Mouse (Mus musculus): ENCODE measurements around the gene Wbp11.

The Wbp11 gene

DNA sequence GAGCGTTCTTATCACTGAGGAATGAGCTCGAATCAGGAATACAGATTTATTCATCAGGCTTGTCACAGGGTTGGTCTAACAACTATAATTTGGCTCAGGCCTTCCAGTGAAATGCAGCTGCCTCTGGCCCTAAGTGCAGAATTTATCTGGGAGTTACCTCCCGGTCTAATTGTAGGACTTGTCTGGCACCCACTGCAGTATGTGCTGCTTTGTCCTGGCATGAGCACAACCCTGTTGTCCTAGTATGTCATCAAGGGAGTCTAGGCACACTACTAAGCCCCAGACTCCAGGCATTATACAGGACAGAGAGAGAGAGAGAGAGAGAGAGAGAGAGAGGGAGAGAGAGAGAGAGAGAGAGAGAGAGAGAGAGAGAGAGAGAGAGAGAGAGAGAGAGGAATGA is 9.3 kb upstream of the Wbp11 start:
- DNase-seq (ENCODE audit: low read depth, low spot score), result no peak

- no peak for DNase-seq (ENCODE audit: low read depth, low spot score)
These were observed 7.3 kb upstream of the Wbp11 start, which contains the start of gene Smco3 for GRCm38 (mm10) chr6:136835352-136835751. TSS of gene Smco3 (minus strand) at chr6:136835452.

DNA sequence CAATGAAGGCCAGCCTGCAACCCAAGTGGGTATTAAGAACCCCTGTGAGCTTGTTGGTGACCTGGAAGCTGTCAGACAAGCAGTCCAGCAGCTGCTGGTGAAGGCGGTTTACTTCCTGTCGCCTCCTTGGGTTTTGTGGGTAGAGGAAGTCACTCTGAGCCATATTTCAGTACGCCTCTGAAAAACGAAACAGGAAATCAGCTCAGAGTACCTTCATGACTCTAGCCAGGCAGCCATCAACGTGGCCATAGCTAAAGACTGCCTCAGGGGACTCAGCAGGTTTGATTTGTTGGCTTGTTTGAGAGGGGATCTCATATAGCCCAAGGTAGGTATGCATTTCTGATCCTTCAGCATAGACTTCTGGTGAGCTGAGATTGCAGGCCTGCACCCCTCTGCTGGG is 3.7 kb upstream of the Wbp11 start:
- DNase-seq (ENCODE audit: low read depth, low spot score), result no peak

- no peak for DNase-seq (ENCODE audit: low read depth, low spot score)
These were observed 648 bp upstream of the Wbp11 start for GRCm38 (mm10) chr6:136828681-136829080.

DNA sequence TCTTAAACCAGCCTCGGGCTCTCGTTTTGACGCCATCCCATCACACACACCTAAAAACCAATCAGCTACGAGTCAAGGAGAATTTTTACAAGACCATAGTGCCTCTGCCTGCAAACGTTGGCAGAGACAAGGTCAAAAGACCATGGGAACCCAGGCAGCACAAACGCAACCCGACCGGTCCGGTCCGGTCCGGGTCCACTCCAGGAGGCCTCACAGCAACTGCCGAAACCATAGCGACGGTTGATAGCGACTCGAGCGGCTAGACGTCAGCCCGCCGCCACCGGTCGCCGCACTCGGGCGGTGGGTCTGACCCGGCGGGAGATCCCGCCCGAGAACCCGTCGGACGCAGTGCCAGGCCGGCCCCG is 535 bp downstream of the Wbp11 start, which contains the start of gene BC049715:
Gene BC049715, plus strand, starts transcription at position 111 of the 365 bp plus-strand sequence.
- no peak for DNase-seq (ENCODE audit: low read depth, low spot score)

GRCm38 (mm10) chr6:136827116-136827515 is 917 bp downstream of the Wbp11 start:
- no peak for DNase-seq (ENCODE audit: low read depth, low spot score)

DNA sequence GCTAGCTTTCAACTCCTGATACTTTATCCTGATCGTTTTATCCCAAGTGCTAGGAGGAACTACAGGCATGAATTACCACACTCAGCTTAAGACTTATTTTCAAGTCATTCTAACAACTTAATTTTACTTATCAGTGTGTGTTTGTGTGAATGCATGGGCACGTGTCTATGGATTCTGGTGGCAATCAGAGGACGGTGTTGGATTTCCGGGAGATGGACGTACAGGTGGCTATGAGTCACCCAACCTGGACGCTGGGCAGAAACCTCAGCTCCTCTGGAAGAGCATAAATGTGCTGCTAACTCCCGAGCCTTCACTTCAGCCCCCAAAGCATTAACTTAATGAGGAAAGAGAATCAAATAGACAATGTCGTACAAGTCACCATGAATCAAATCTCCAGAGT is 3.0 kb downstream of the Wbp11 start:
- no peak for DNase-seq (ENCODE audit: low read depth, low spot score)

GRCm38 (mm10) chr6:136821086-136821485 is 6.9 kb downstream of the Wbp11 start:
- DNase-seq (ENCODE audit: low read depth, low spot score), result no peak

- no peak for DNase-seq (ENCODE audit: low read depth, low spot score)
These were observed 7.7 kb downstream of the Wbp11 start for GRCm38 (mm10) chr6:136820381-136820780.

- no peak for DNase-seq (ENCODE audit: low read depth, low spot score)
These were observed 10.5 kb downstream of the Wbp11 start for GRCm38 (mm10) chr6:136817549-136817948.

DNA sequence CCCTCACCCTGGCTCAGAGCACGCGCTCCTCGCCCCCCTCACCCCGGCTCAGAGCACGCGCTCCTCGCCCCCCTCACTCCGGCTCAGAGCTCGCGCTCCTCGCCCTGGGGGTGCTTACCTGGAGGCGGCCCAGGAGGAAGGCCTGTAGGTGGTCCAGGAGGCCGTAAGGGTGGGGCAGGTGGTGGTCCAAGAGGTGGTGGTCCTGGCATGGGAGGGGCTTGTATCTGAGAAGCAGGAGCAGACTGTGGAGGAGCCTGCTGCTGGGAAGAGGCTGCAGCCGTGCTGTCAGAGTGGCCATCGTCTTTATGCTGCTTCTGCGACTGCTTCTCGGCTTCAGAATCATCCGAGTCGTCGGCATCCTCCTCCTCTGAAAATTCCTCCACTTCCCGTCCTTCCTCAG is 11.2 kb downstream of the Wbp11 start:
- no peak for DNase-seq (ENCODE audit: low read depth, low spot score)

DNA sequence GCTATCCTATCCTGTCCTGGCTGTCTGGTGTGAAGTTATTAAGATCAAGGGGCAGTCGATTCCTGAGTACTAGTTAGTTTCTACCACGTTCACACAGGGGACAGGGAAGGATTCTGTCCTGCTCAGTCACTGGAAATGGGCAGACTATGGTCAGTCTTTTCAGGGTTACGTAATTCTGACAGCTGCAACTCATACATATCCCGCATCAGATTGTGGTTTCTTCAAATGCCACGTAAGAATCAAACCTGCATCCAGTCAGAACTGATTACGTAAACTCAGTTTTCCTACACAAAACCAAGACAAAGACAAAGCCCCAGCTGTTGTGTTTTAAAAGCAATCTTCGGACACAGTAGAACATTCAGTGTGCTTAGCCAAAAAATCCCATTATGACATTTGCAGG is 12.7 kb downstream of the Wbp11 start:
- DNase-seq (ENCODE audit: low read depth, low spot score), result no peak

- no peak for DNase-seq (ENCODE audit: low read depth, low spot score)
These were observed 14.9 kb downstream of the Wbp11 start for GRCm38 (mm10) chr6:136813117-136813516.

DNA sequence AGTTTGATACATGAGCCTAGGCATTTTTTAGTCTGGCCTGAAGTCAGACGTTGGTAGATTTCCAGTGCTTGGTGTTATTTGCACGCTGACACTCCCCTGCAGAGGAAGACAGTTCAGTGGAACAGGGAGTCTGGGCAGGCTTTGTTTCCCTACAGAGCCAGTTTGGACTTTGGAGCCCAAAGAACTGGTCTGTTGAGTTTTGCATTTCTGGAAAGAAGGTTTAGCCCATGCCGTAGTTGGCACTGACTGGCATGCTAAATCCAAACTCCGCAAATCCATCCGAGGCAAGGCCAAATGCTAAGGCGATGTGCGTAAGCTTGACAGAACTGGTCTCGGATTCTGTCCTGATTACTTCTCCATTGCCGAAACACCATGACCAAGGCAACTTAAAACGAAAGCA is 16.8 kb downstream of the Wbp11 start:
- DNase-seq (ENCODE audit: low read depth, low spot score), result no peak

- no peak for DNase-seq (ENCODE audit: low read depth, low spot score)
These were observed 18.4 kb downstream of the Wbp11 start for GRCm38 (mm10) chr6:136809673-136810072.

GRCm38 (mm10) chr6:136809077-136809476 is 19.0 kb downstream of the Wbp11 start:
- DNase-seq (ENCODE audit: low read depth, low spot score), result no peak

DNA sequence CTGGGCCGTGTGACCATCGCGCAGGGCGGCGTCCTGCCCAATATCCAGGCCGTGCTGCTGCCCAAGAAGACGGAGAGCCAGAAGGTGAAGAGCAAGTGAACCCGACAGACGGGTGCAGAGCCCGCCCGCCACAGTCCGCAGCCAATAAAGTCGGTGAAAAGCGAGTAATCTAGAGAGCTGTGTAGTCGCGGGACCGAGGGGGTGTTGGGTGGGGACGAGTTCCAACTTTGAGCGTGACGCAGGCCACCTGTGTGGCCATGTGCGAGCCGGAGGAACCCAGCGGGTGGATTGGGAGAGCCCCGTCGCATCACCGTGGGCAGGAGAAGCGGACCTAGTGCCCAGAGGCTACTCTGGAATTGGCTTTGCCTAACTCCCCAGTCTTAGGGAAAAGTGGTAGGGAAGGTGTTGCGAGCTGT is 19.4 kb downstream of the Wbp11 start:
- DNase-seq (ENCODE audit: low read depth, low spot score), result no peak

DNA sequence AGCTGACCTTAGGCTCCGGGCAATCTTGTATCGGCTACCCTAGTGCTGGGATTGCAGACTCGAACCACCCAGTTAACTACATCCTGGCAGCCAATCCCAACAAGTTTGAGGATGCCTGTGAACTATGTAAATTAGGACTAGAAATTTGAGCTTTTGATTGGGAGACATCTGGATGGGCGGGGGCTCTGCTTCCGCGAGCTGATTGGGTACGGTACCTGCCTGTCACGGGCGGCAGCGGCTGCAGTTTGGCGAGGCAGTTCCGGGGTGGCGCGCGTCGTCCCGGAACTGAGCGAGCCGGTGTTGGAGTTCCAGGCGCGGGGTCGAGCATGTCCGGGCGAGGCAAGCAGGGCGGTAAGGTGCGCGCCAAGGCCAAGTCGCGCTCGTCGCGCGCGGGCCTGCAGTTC is 20.0 kb downstream of the Wbp11 start, which contains the start of gene H2afj:
Gene H2afj, plus strand, starts transcription at position 231 of the 404 bp plus-strand sequence.
- DNase-seq (ENCODE audit: low read depth, low spot score), result peak; percentile 91

DNA sequence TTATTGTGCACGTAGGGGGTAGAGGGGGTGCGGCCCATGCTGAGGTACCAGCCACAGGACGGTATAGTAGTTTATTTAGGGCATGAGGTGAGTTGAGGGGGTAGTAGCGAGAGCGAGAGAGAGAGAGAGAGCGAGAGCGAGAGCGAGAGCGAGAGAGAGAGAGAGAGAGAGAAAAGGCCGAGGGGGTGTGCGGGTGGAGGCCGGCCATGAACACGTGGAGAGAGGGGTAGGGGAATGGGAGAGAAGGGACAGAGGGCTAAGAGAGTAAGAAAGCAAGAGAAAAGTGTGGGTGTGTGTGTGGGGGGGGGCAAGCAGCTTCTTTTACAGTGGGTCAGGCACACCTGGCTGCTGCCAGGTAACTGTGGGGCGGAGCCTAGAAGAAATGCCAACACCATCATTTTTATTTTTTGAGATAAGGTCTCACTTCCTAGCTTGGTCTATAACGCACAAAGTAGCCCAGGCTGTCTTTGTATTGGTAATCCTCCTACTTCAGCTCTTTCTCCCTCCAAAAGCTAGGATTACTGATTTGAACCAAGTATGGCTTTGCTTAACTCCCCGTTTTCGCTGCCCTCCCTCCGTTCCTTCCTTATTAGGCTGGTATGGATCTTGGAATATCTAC is 20.5 kb downstream of the Wbp11 start:
- no peak for DNase-seq (ENCODE audit: low read depth, low spot score)

GRCm38 (mm10) chr6:136806819-136807218 is 21.2 kb downstream of the Wbp11 start:
- DNase-seq (ENCODE audit: low read depth, low spot score), result no peak

DNA sequence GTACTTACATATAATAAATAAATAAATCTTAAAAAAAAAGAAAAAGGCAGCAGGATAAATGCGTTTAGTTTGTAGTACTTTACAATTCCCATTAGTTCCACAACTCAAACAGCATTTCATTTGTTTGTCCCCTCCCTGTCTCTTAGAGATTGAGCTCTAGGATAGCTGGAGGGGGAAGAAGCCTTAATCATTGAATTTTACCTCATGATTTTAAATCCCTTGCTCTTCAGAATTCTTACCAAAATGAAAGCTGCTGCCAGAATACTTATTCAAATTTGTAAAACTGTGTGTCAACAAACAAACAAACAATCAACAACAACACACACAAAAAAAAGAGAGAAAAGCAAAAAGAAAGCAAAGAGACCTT is 22.6 kb downstream of the Wbp11 start:
- no peak for DNase-seq (ENCODE audit: low read depth, low spot score)

DNA sequence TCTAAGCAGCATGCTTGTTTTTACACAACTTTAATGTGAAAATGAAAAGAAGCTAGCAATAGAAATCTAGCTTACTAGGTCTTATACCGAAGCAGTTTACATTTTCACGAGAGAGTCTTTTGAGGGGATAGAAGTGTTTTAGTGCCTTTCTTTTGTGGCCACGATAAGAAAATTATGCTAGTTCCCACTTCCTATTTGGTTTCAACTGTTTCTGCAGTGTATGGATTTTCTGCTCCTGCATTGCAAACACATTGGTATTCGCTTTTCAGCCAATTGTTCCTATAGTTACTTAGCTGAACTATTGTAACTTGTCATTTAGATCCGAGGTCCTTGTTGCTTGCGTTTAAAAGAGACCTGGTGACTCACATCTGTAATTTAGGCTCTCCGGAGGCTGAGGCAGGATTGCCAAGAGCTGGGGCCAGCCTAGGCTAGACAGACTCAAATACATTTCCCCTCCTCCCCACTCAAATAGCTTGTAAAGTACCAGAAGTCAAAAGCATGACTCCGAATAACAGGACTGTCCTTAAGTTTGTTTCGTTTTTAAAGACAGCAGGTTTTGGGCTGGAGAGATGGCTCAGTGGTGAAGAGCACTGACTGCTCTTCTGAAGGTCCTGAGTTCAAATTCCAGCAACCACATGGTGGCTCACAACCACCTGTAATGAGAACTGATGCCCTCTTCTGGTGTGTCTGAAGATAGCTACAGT is 23.2 kb downstream of the Wbp11 start:
- no peak for DNase-seq (ENCODE audit: low read depth, low spot score)
